Mouse (Mus musculus) heart, postnatal 0 days (tissue): ENCODE measurements around the gene Cyp2w1. TPM values are rescaled to one million over a fixed set of nuclear protein-coding genes. Genes with fewer than 3 reads are reported as not detected.

Source experiments
- ATAC-seq: fragments of 200-750 bp; cut with Nextera tagmentation; 2 replicates; pipeline ENCODE4 v1.8.0; 2017; ENCODE audit warnings: low read depth, moderate number of reproducible peaks, moderate library complexity; ENCODE audit not compliant: insufficient read depth
- DNase-seq: peaks from one replicate; pipeline ENCODE4 v3.0.0-alpha.2; 2016; ENCODE audit warnings: low spot score
- H3K27ac ChIP-seq: fragments of 300-500 bp; sonication (generic); 2 replicates; pipeline ENCODE4 v1.5.1; 2014; ENCODE audit warnings: low read depth, mild to moderate bottlenecking
- H3K27me3 ChIP-seq: fragments of 300-500 bp; sonication (generic); 2 replicates; pipeline ENCODE4 v1.6.1; 2014; ENCODE audit warnings: low read length, mixed read lengths; ENCODE audit not compliant: control insufficient read depth, insufficient read depth
- H3K36me3 ChIP-seq: fragments of 300-500 bp; sonication (generic); replicated peaks from 2 replicates; pipeline ENCODE4 v1.6.1; 2014; ENCODE audit warnings: low read length, mixed read lengths; ENCODE audit not compliant: control insufficient read depth, insufficient read depth
- H3K4me1 ChIP-seq: fragments of 300-500 bp; sonication (generic); 2 replicates; pipeline ENCODE4 v1.6.1; 2014; ENCODE audit warnings: antibody characterized with exemption; ENCODE audit not compliant: control insufficient read depth, insufficient read depth
- H3K4me2 ChIP-seq: fragments of 300-500 bp; sonication (generic); 2 replicates; pipeline ENCODE4 v1.6.1; 2014; ENCODE audit warnings: low read depth, mild to moderate bottlenecking, low read length, moderate library complexity
- H3K4me3 ChIP-seq: fragments of 300-500 bp; sonication (generic); 2 replicates; pipeline ENCODE4 v1.5.1; 2014; ENCODE audit warnings: low read depth, low read length
- H3K9ac ChIP-seq: fragments of 300-500 bp; sonication (generic); replicated peaks from 2 replicates; pipeline ENCODE4 v1.6.1; 2014; ENCODE audit warnings: low read depth, low read length, mixed read lengths
- H3K9me3 ChIP-seq: fragments of 300-500 bp; sonication (generic); replicated peaks from 2 replicates; pipeline ENCODE4 v1.6.1; 2016; ENCODE audit warnings: low read length; ENCODE audit not compliant: control insufficient read depth
- CTCF ChIP-seq: IDR thresholded peaks from 2 replicates; pipeline ENCODE4 v1.5.1; 2016; ENCODE audit warnings: antibody characterized with exemption, control low read depth, low read depth
- EP300 ChIP-seq: IDR thresholded peaks from 2 replicates; pipeline ENCODE4 v1.6.1; 2016; ENCODE audit warnings: antibody characterized with exemption, low read depth
- WGBS: fragments of 180-500 bp; shearing (Covaris S2); extraction: QIAGEN DNeasy Blood & Tissue Kit; methylation state at CpG from one replicate; pipeline ENCODE4 v1.1.7; 2014; 5-methylcytosine and 5-hydroxymethylcytosine counted together
- polyA plus RNA-seq: library from polyadenylated mRNA; unstranded; fragments of >200 nt; fragmentation: Nextera tagmentation; extraction: Ambion mirVana; gene quantifications from 2 replicates; pipeline ENCODE4 v1.2.1, GENCODE M21; 2015
- total RNA-seq: library from RNA; depleted of rRNA; stranded (reverse); fragments of >200 nt; gene quantifications from 2 replicates; pipeline ENCODE4 v1.2.3, GENCODE M21; 2014; ENCODE audit warnings: low replicate concordance

Cyp2w1 gene
- total and polyA plus RNA-seq, 2 experiments from 2014 or later = not detected

GRCm38 (mm10) chr5:139397959-139398753 is 45.7 kb downstream of the Cyp2w1 start:
- no peak for TF ChIP-seq EP300
- peak; percentile 97 for TF ChIP-seq CTCF
- ATAC-seq = peak; percentile 86
- H3K9ac ChIP-seq = 0 out of 2 replicates have a peak overlapping the region, but pooled peaks have one; percentile 41
- no peaks in the 10 kb centered on the region for H3K27me3 ChIP-seq
- H3K36me3 ChIP-seq = peaks cover 18% of the 10 kb centered on the region
- WGBS = 11% methylated on average over 5 of the region's 5 CpGs
- peak; percentile 94 for DNase-seq
- no peak overlapping the region for H3K4me3 ChIP-seq
- H3K4me1 ChIP-seq = peaks cover 23% of the 10 kb centered on the region
- peak overlapping the region; percentile 38; the same call in 1 of the 2 replicates for H3K4me2 ChIP-seq
- H3K27ac ChIP-seq = peak overlapping the region; percentile 63
- H3K9me3 ChIP-seq = no peaks in the 10 kb centered on the region

GRCm38 (mm10) chr5:139398786-139399185 is 46.4 kb downstream of the Cyp2w1 start:
- peaks cover 12% of the 10 kb centered on the region for H3K36me3 ChIP-seq
- WGBS = 77% methylated on average over 5 of the region's 5 CpGs
- H3K4me3 ChIP-seq = no peak overlapping the region
- ATAC-seq = peak; percentile 2; the same call in 1 of the 2 replicates
- no peaks in the 10 kb centered on the region for H3K27me3 ChIP-seq
- H3K9ac ChIP-seq = no peak overlapping the region
- no peak for DNase-seq
- H3K27ac ChIP-seq = peak overlapping the region; percentile 18
- TF ChIP-seq EP300 = no peak
- H3K9me3 ChIP-seq = no peaks in the 10 kb centered on the region
- peak overlapping the region; percentile 38; the same call in 1 of the 2 replicates for H3K4me2 ChIP-seq
- H3K4me1 ChIP-seq = peaks cover 23% of the 10 kb centered on the region

GRCm38 (mm10) chr5:139399991-139400390 is 47.6 kb downstream of the Cyp2w1 start:
- no peak overlapping the region for H3K9ac ChIP-seq
- H3K4me3 ChIP-seq = no peak overlapping the region
- H3K4me1 ChIP-seq = peaks cover 23% of the 10 kb centered on the region
- 0 out of 2 replicates have a peak, but pooled peaks cover 4% of the 10 kb centered on the region for H3K36me3 ChIP-seq
- 58% methylated on average over 14 of the region's 14 CpGs for WGBS
- ATAC-seq = no peak
- H3K27me3 ChIP-seq = no peaks in the 10 kb centered on the region
- no peak for DNase-seq
- 0 out of 2 replicates have a peak overlapping the region, but pooled peaks have one; percentile 20 for H3K27ac ChIP-seq
- no peaks in the 10 kb centered on the region for H3K9me3 ChIP-seq
- TF ChIP-seq EP300 (no peak), CTCF (no peak)
- H3K4me2 ChIP-seq = no peak overlapping the region

- no peak for TF ChIP-seq CTCF
- no peak for TF ChIP-seq EP300
- ATAC-seq (no peak), DNase-seq (no peak)
- no peaks in the 10 kb centered on the region for H3K27me3 ChIP-seq
- no peak overlapping the region for H3K27ac ChIP-seq
- H3K36me3 ChIP-seq = no peaks in the 10 kb centered on the region
- 89% methylated on average over 2 of the region's 2 CpGs for WGBS
- H3K4me2 ChIP-seq = no peak overlapping the region
- no peaks in the 10 kb centered on the region for H3K9me3 ChIP-seq
- peaks cover 25% of the 10 kb centered on the region for H3K4me1 ChIP-seq
- H3K9ac ChIP-seq = no peak overlapping the region
- no peak overlapping the region for H3K4me3 ChIP-seq
Observed at GRCm38 (mm10) chr5:139402106-139402505, 49.7 kb downstream of the Cyp2w1 start.

GRCm38 (mm10) chr5:139403692-139404260 is 51.4 kb downstream of the Cyp2w1 start:
- no peaks in the 10 kb centered on the region for H3K36me3 ChIP-seq
- H3K4me2 ChIP-seq = no peak overlapping the region
- no peak overlapping the region for H3K4me3 ChIP-seq
- DNase-seq = no peak
- TF ChIP-seq CTCF = no peak
- TF ChIP-seq EP300 = no peak
- H3K9ac ChIP-seq = no peak overlapping the region
- 88% methylated on average over 8 of the region's 8 CpGs for WGBS
- no peaks in the 10 kb centered on the region for H3K27me3 ChIP-seq
- no peak overlapping the region for H3K27ac ChIP-seq
- no peak for ATAC-seq
- H3K4me1 ChIP-seq = peaks cover 14% of the 10 kb centered on the region
- H3K9me3 ChIP-seq = no peaks in the 10 kb centered on the region
